Mouse (Mus musculus): ENCODE data around the gene Slc9a9.
"Not testable (repeated sequence)": the region's sequence is repeated elsewhere in the genome, so short reads cannot be mapped to it uniquely, and the experiment has no call there.

Slc9a9 gene

DNA sequence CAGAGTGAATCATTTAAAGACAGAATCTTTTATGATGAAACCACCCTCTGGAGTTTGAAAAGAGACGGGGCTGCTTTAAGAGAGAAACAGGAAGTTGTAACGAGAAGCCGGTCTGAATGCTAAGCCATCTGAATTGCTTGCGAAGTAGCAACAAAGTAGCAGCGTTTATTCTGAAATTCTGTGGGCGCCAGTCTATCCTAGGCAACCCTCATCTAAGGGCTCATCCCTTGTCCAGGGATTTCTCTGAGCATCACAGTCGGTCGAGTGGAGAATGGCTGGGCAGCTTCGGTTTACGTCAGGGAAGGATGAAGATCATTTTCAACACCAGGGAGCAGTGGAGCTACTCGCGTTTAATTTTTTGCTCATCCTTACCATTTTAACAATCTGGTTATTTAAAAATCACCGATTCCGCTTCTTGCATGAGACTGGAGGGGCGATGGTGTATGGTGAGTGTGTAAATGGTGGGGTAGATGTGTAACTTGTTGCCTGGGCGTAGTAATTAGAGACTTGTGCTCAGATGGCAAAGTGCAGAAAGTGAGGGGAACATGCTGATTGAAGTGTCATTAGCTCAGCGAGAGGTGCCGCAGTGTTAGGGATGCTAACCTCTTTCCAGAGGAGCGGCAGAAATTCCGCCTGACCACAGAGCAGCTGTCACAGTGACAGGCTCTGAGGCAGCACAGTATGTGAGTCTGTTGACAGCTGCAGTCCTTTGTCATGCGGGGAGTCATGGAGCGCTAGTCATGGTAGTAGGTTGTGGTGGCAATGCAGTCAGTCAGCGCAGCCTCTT, at the start of gene Slc9a9:
Slc9a9 (plus strand) TSS at position 119 of the 787 bp plus-strand sequence.
- no peak for DNase-seq (ENCODE audit: low spot score)

DNA sequence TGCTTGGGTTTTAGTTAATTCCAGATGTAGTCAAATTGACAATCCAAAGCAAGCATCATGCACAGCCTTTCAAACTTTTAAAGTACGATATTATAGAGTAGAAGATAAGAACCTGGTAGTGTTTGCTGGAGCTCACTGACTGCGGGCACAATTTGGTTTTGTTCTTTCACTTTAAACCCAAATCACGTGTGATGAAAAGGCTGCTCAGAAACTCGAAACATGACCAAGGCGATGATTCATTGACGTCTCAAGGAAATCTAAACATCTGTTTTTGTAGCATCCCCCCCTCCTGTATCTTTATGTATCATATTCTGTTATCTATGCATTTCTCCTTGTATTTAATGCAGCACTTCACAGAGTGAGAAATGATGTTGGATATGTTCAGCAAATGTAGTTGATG, 49.4 kb upstream of the Slc9a9 start:
- no peak for DNase-seq (ENCODE audit: low spot score)

- DNase-seq (ENCODE audit: low spot score) = no peak
These were observed 48.9 kb upstream of the Slc9a9 start for GRCm38 (mm10) chr9:94620846-94621245.

DNA sequence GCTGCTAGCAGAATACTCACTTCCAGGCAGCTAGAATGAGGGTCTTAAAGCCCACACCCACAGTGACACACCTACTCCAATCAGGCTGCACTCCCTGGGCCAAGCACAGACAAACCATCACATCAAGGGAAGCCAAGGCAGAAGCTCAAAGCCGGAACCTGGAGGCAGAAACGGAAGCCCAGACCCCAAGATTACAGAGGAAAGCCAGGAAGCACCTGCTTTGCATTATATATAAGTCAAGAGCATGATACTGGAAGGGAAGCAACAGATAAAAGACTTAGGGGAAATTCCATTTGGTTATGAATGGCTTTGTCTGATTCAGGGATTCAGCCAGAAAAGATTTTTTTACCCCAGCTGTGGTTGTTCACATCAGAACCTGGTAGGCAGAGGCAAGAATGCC, 47.8 kb upstream of the Slc9a9 start:
- no peak for DNase-seq (ENCODE audit: low spot score)

DNA sequence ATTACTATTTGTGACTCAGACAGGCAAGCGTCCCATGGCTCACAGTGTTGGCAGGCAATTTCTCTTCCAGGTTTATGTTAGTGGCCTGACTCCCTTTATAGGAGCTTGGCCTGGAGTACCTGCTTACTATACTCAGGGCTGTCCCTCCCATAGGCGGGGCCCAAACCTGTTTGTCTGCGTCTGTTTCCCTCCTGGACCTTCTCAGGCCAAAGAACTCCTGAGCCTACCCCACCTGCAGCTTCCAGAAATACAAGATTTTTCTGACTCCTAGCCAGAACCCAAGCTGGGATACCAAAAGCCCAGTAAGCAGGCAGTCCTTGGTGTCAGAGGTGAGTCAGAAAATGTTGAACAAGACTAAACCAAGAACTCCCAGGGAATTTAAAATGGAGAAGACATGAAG, 43.0 kb upstream of the Slc9a9 start:
- DNase-seq (ENCODE audit: low spot score) = no peak

- no peak for DNase-seq (ENCODE audit: low spot score)
These were observed 40.8 kb upstream of the Slc9a9 start for GRCm38 (mm10) chr9:94628948-94629347.

DNA sequence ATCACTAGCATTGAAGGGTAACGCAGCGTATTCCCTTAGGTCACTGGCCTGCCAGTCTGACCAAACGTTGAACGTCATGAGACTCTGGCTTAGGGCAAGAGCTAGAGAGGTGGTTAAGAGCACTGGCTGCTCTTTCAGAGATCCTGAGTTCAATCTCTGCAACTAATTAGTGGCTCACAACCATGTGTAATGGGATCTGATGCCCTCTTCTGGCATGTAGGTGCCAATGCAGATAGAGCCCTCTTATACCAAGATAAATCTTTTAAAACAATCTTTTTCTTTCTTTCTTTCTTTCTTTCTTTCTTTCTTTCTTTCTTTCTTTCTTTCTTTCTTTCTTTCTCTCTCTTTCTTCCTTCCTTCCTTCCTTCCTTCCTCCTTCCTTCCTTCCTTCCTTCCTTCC, 35.4 kb upstream of the Slc9a9 start:
- not testable (repeated sequence) for DNase-seq (ENCODE audit: low spot score)

GRCm38 (mm10) chr9:94645631-94646030, 24.1 kb upstream of the Slc9a9 start:
- DNase-seq (ENCODE audit: low spot score) = no peak

- no peak for DNase-seq (ENCODE audit: low spot score)
These were observed 22.3 kb upstream of the Slc9a9 start for GRCm38 (mm10) chr9:94647425-94647824.

- DNase-seq (ENCODE audit: low spot score) = no peak
These were observed 19.7 kb upstream of the Slc9a9 start for GRCm38 (mm10) chr9:94649991-94650390.

GRCm38 (mm10) chr9:94653198-94653597, 16.5 kb upstream of the Slc9a9 start:
- no peak for DNase-seq (ENCODE audit: low spot score)

DNA sequence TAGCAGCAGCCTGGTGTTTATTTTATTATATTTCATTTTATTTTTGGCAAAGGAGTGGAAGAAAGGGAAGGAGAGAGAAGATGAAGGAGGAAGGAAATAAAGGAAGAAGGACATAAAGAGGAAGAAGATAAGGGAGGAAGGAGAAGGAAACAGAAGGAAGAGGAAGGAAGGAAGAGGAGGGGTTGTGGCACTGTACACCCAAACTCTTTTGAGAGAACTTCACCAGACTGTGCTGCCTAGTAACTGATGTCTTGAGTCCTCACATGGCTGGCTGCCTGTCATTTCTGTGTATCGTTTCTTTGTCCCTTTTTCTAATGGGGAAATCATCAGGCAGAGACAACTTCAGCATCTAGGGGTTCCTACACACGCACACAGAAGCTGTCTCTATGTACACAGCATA, 15.9 kb upstream of the Slc9a9 start:
- DNase-seq (ENCODE audit: low spot score) = no peak

DNA sequence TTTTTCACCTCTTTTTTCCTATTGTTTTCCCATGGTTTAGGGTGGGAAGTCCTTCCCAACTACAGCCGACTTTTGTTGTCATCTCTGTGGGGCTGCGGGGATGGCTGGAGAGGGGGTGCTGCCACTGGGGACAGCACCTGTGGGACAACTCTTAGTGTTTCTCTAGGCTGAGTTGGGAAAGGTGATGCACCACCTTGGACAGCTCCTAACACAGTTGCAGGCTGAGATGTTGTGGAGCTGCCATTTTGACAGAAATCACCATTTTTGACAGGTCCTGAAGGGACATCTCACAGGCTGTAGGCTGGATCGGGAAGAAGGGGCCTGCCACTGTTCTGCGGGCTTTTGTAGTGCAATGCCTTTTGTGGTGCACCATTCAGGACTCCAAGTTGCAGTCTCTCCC, 13.4 kb upstream of the Slc9a9 start:
- DNase-seq (ENCODE audit: low spot score) = no peak

DNA sequence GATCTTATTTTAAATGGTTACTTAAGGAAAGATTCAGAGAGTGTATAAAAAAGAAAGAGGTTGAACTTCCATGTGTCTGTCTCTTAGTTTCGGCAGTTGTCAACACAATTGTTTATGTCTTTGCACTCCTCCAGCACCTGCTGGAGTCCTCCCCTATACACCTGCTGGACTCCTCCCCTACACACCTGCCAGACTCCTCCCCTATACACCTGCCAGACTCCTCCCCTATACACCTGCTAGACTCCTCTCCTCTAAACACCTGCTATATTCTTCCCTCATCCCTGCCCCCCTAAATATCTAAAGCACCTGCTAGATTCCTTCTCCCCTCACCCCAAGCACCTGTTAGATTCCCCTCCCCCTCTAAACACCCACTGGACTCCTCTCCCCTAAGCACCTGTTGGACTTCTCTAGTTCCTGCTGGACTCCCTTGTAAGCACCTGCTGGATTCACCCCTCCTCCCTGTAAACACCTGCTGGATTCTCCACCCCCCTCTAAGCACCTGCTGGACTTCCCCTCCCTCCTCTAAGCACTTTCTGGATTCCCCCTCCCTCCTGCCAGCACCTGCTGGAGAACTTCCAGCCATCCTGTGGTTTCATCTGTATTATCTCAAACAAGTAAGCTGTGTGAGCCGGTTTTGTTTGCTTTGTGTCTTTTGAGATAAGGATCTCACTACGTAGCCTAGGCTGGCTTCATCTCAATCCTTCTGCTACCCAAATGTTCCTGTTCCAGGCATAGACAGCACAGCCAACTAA, 10.1 kb upstream of the Slc9a9 start:
- no peak for DNase-seq (ENCODE audit: low spot score)

GRCm38 (mm10) chr9:94661768-94662167, 7.9 kb upstream of the Slc9a9 start:
- DNase-seq (ENCODE audit: low spot score) = no peak

DNA sequence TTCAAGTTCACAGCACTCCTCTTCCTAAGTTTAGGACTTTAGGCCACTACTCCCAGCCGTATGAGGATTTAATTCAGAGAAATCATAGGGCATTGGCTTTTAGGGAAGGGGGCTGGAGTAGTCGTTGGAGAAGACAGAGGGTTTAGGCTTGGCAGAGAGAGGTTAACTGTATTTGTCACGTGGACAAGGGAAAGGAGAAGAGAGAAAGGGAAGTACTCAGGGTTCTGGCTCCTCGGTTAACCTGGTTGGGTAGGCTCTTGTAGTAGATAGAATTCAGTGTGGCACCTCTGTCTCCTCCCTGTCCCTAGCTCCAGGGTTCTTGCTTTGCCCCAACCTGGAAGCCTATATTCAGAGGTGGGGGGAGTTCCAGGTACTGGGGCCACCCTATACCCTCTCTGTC, 4.5 kb upstream of the Slc9a9 start:
- DNase-seq (ENCODE audit: low spot score) = no peak

DNA sequence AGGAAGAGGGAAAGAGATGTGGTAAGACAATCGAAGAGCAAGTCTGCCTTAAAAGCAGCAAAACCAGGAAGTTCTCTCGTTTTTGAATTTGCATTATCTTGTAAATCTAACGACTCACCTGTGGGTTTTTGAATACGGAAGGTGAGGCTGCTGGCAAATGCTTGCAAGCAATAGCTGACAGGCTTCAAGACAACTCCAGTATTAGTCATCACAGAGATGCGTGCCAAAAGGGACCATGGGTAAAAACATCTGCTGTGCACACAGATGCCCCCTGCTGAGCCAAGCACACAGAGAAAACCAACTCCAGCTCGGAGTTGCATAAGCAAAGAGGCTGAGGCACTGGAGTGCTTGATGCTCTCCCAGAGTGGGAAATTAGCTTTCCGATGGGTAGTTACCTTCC, 1.1 kb upstream of the Slc9a9 start:
- DNase-seq (ENCODE audit: low spot score) = no peak

- no peak for DNase-seq (ENCODE audit: low spot score)
These were observed 995 bp downstream of the Slc9a9 start for GRCm38 (mm10) chr9:94670704-94671103.

GRCm38 (mm10) chr9:94674704-94675103, 5.0 kb downstream of the Slc9a9 start:
- no peak for DNase-seq (ENCODE audit: low spot score)

DNA sequence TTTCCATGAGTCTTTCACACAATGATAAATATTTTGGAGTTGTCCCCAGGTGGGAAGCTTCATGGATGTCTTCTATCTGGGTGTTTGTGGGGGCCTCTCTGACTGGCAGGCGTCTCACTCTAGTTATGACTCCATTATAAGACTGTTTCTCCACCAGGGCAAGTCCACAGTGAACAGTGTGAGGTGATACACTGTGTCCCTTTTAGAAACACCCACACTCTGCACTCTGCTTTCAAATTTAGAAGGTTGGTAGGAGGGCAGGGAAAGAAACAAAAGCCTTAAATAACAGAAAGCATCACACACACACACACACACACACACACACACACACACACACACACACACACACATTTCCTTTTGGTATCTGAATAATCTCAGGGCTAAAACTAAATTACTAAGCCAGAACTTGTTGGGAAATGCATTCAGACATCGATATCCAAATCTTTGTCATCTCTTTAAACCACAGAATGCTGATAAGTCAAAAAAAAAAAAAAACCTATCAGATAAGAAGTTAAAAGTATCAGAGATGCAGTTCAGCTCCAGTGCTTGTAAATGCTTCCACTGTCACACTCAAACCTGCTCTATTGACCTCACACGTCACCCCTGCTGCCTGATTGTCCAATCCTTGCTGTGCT, 8.4 kb downstream of the Slc9a9 start:
- DNase-seq (ENCODE audit: low spot score) = no peak

DNA sequence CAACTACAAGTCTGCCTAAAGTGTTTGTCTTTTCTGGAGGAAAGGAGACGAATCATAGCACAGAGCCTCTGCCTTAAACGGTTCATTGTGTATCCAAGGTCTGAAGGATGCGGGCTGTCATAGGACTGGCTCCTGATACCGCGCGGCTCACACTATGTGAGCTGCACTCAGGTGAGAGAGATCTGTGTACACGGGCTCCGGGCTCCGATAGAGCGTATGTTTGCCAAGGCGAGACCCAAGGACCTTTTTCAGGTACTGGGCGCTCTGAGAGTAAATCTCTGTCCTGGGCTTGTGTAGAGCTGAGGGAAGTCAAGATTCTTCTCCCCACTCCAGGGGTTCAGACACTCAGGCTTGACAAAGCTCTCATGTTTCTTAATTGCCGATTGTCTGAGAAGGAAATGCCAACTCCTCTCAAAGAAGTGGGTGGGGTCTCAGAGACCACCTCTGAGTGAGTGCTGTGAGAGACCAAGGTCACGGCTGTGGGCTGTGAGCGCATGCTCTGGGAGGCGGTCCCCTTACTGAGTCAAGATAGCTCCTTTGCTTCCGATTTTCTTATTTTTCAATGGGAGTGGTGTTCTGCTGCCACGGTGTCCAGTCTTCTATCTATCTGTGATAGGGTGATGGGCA, 10.9 kb downstream of the Slc9a9 start:
- no peak for DNase-seq (ENCODE audit: low spot score)

GRCm38 (mm10) chr9:94681095-94681487, 11.4 kb downstream of the Slc9a9 start:
- DNase-seq (ENCODE audit: low spot score) = no peak

DNA sequence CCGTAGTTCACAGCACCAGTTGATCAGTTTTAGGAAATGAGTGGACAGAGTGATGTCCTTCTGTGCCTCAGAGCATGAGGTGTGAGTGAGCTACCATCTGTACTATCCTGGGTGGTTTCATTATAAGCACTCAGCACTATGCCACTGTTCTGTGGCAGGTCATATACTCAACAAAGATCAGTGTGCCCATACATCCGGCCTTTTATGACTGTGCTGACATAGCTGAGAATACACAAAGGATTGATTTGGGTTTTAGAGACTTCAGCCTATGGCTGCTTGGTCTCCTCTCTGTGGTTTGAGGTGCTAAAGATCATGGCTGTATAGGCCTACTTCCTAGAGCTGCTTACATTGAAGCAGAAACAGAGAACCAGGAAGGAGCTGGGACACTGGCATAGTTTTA, 12.6 kb downstream of the Slc9a9 start:
- no peak for DNase-seq (ENCODE audit: low spot score)
